Mouse (Mus musculus): ENCODE results near the gene Il2ra. TPM values are rescaled to one million over a fixed set of nuclear protein-coding genes. Genes with fewer than 3 reads are reported as not detected.

Il2ra gene
- not detected in 2 replicates for polyA plus RNA-seq (2014; fragmentation: Nextera tagmentation; extraction: Ambion mirVana)

DNA sequence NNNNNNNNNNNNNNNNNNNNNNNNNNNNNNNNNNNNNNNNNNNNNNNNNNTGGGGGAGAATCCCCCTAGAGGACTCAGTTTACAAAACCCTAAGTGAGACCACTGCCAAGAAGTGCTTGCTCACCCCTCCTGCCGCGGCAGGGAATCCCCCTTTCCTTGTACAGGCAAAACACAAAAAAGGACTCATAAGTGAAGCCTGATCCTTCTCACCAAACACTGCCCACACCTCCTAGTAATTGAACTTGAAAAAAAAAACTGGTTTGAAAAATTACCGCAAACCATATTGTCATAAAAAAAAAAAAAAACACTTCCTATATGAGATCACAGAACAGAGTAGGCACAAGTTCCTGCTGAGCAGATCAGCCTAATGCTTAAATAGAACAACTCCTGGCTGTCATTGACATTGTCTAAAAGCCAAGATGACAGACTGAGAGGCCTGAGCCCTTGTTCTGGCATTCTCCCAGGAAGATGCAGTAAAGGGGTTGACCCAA, at the start of gene Il2ra:
Gene Il2ra, plus strand, starts transcription at position 357 of the 491 bp plus-strand sequence.
- WGBS = 76% methylated on average over 3 of the region's 3 CpGs

DNA sequence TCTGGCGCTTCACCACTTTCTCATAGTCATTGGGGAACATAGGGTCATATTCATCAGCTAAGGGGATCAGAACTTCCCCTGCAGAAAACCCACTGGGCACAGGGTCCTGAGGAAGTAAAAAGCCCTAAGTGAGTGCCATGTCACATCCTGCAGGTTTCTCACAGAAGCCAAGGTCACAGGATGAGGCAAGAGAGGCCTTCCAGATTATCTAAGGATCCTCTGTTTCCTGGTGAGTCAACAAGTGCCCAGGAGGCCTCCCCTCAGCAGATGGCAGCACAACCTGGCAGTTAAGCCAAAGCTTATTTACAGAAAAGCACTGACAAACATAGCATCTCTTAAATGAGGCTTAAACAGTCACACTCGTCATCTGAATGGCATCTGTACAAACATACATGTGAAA, 45.9 kb upstream of the Il2ra start:
- WGBS = 85% methylated on average over 2 of the region's 2 CpGs
- H3K4me2 ChIP-seq (ENCODE audit: low read length) = no peak overlapping the region
- peaks cover 85% of the 10 kb centered on the region for H3K36me3 ChIP-seq (ENCODE audit: control insufficient read depth, insufficient read depth, low read length)
- H3K4me3 ChIP-seq (ENCODE audit: control insufficient read depth in 1 of 2, insufficient read depth in 1 of 2, low read depth in 1 of 2, low read length in 2 of 2) = no peak overlapping the region
- no peak for ATAC-seq (ENCODE audit: insufficient number of reproducible peaks, insufficient read depth, low FRiP score, low read depth)
- H3K9ac ChIP-seq (ENCODE audit: low read length) = no peak overlapping the region
- no peak overlapping the region for H3K27ac ChIP-seq (replicated peaks in 1 of 2; ENCODE audit: control insufficient read depth in 1 of 2, insufficient read depth in 1 of 2, low read depth in 2 of 2, low read length in 2 of 2)
- peaks cover under 1 to 2% of the 10 kb centered on the region in 2 experiments; a peak in 1 of 4 replicates for H3K4me1 ChIP-seq (ENCODE audit: control insufficient read depth in 2 of 2, insufficient read depth in 2 of 2, low read length in 2 of 2)
- no peaks in the 10 kb centered on the region for H3K9me3 ChIP-seq (ENCODE audit: control insufficient read depth, low read length)
- H3K27me3 ChIP-seq (ENCODE audit: control insufficient read depth, insufficient read depth, low read length) = no peaks in the 10 kb centered on the region

More for the DNA sequence above, at the start of gene Il2ra:
- H3K4me2 ChIP-seq (ENCODE audit: low read length) = no peak within 1 kb of the TSS
- no peak within 1 kb of the TSS for H3K27ac ChIP-seq (replicated peaks in 1 of 2; ENCODE audit: control insufficient read depth in 1 of 2, insufficient read depth in 1 of 2, low read depth in 2 of 2, low read length in 2 of 2)
- H3K9ac ChIP-seq (ENCODE audit: low read length) = no peak within 1 kb of the TSS
- H3K4me3 ChIP-seq (ENCODE audit: control insufficient read depth in 1 of 2, insufficient read depth in 1 of 2, low read depth in 1 of 2, low read length in 2 of 2) = no peak within 1 kb of the TSS
- H3K36me3 ChIP-seq (ENCODE audit: control insufficient read depth, insufficient read depth, low read length) = no peaks in the 10 kb centered on the region
- H3K4me1 ChIP-seq (ENCODE audit: control insufficient read depth in 2 of 2, insufficient read depth in 2 of 2, low read length in 2 of 2) = no peaks in the 10 kb centered on the region
- ATAC-seq (ENCODE audit: insufficient number of reproducible peaks, insufficient read depth, low FRiP score, low read depth) = no peak
- H3K9me3 ChIP-seq (ENCODE audit: control insufficient read depth, low read length) = no peaks in the 10 kb centered on the region
- no peaks in the 10 kb centered on the region for H3K27me3 ChIP-seq (ENCODE audit: control insufficient read depth, insufficient read depth, low read length)

DNA sequence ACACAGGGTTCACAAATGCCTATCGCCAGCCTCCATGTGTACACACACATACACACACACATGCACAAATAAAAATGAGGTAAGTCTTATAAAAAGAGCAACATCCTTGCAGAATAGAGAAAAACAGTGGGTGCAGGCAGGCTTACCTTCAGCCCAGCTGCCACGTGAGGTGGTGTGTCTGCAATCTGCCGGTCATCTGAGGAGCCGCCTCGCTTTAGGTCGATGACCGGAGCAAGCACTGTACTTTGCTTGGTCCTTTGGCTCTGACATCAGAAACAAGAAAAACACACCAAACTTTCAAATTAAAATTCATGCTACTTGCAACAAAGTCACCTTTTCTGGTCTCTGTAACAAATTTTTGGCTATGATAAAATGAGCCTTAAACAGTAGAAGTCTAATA, 44.7 kb upstream of the Il2ra start:
- Histone ChIP-seq H3K36me3 (ENCODE audit: control insufficient read depth, insufficient read depth, low read length) (peaks cover 73% of the 10 kb centered on the region), H3K9me3 (ENCODE audit: control insufficient read depth, low read length) (no peaks in the 10 kb centered on the region), H3K27ac (replicated peaks in 1 of 2; ENCODE audit: control insufficient read depth in 1 of 2, insufficient read depth in 1 of 2, low read depth in 2 of 2, low read length in 2 of 2) (no peak overlapping the region), H3K27me3 (ENCODE audit: control insufficient read depth, insufficient read depth, low read length) (no peaks in the 10 kb centered on the region), H3K4me1 (ENCODE audit: control insufficient read depth in 2 of 2, insufficient read depth in 2 of 2, low read length in 2 of 2) (peaks cover 3 to 7% of the 10 kb centered on the region in 2 experiments; a peak in 2 of 4 replicates), H3K9ac (ENCODE audit: low read length) (no peak overlapping the region), H3K4me2 (ENCODE audit: low read length) (no peak overlapping the region), H3K4me3 (ENCODE audit: control insufficient read depth in 1 of 2, insufficient read depth in 1 of 2, low read depth in 1 of 2, low read length in 2 of 2) (no peak overlapping the region)
- 93% methylated on average over 7 of the region's 7 CpGs for WGBS
- ATAC-seq (ENCODE audit: insufficient number of reproducible peaks, insufficient read depth, low FRiP score, low read depth) = no peak

DNA sequence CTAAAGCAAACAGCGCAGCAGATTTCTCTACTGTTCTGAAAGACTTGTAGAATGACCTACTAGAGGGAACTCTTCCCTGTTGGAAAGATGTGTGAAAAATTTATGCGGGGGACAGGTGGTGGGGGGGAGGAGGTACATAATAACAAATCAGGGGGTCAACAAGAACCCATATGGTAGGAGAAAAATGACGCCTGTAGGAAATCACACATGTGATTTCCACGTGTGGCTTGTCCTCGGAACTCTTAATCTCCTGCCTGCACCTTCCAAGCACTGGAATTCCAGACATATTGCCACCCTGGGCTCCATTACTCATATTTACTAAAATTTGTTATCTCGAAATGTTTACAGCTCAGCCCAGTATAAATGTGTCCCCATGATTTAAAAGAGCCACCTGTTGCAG, 40.8 kb upstream of the Il2ra start:
- H3K36me3 ChIP-seq (ENCODE audit: control insufficient read depth, insufficient read depth, low read length) = peaks cover 39% of the 10 kb centered on the region
- no peak for ATAC-seq (ENCODE audit: insufficient number of reproducible peaks, insufficient read depth, low FRiP score, low read depth)
- 75% methylated on average over 6 of the region's 6 CpGs for WGBS

DNA sequence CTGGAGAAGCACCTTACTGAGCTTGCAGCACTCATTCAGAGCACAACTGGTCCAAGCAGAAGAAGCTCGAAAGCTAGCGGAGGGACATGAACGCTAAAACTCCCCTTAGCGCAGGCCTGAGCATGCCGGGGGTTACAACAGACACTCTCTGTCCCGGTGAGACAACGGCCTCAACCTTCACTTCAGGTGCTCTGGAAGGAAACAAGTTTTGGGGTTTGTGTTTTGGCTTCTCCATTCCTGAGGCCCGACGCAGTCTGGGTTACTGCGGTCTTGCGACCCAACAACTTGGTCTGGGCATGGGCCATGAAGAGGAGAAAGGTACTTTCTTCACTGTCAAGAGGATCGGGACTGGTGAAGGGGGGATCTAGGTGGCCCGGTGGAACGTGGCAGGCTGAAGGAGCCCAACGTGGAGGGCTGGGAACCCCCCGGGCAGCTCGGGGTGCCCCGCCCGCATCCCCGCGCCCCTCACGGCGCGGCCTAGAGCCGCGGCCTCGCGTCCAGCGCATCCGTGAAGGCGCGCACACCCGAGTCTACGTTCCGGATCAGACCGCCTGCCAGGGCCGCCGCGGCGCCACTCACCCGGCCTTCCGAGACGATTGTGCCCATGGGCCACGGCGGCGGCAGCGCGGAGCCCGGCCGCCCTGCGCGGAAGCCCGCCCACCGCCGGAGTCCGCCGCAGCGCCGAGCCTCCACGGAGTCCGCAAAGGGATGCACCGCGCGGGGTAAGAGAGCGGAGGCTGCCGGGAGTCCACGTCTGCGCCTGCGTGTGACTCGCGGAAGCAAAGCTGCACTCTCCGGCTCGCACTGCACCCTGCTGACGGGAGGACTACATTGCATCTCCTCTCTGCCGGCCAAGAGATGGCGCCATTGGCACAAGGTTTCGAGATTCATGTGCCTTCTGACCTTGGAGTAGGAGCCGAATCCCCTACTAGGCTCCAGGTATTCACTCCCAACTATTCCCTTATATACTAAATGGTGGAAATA, 39.8 kb upstream of the Il2ra start:
- ATAC-seq (ENCODE audit: insufficient number of reproducible peaks, insufficient read depth, low FRiP score, low read depth) = peak; percentile 96
- H3K9me3 ChIP-seq (ENCODE audit: control insufficient read depth, low read length) = no peaks in the 10 kb centered on the region
- peak overlapping the region; percentile 98 for H3K9ac ChIP-seq (ENCODE audit: low read length)
- H3K4me2 ChIP-seq (ENCODE audit: low read length) = peak overlapping the region; percentile 84
- peaks cover 3 to 7% of the 10 kb centered on the region in 2 experiments; a peak in 2 of 4 replicates for H3K4me1 ChIP-seq (ENCODE audit: control insufficient read depth in 2 of 2, insufficient read depth in 2 of 2, low read length in 2 of 2)
- peaks cover 29% of the 10 kb centered on the region for H3K36me3 ChIP-seq (ENCODE audit: control insufficient read depth, insufficient read depth, low read length)
- H3K27ac ChIP-seq (replicated peaks in 1 of 2; ENCODE audit: control insufficient read depth in 1 of 2, insufficient read depth in 1 of 2, low read depth in 2 of 2, low read length in 2 of 2) = peak overlapping the region; percentile 9 to 62; a peak in 3 of 4 replicates
- H3K27me3 ChIP-seq (ENCODE audit: control insufficient read depth, insufficient read depth, low read length) = no peaks in the 10 kb centered on the region
- WGBS = under 1% methylated on average over 65 of the region's 78 CpGs
- H3K4me3 ChIP-seq (ENCODE audit: control insufficient read depth in 1 of 2, insufficient read depth in 1 of 2, low read depth in 1 of 2, low read length in 2 of 2) = peak overlapping the region; percentile 87 to 97

More for the DNA sequence above, 40.8 kb upstream of the Il2ra start:
- Histone ChIP-seq H3K9me3 (ENCODE audit: control insufficient read depth, low read length) (no peaks in the 10 kb centered on the region), H3K27me3 (ENCODE audit: control insufficient read depth, insufficient read depth, low read length) (no peaks in the 10 kb centered on the region), H3K27ac (replicated peaks in 1 of 2; ENCODE audit: control insufficient read depth in 1 of 2, insufficient read depth in 1 of 2, low read depth in 2 of 2, low read length in 2 of 2) (no peak overlapping the region), H3K4me2 (ENCODE audit: low read length) (peak overlapping the region; percentile 84), H3K9ac (ENCODE audit: low read length) (peak overlapping the region; percentile 98), H3K4me1 (ENCODE audit: control insufficient read depth in 2 of 2, insufficient read depth in 2 of 2, low read length in 2 of 2) (peaks cover 3 to 7% of the 10 kb centered on the region in 2 experiments; a peak in 2 of 4 replicates), H3K4me3 (ENCODE audit: control insufficient read depth in 1 of 2, insufficient read depth in 1 of 2, low read depth in 1 of 2, low read length in 2 of 2) (peak overlapping the region; percentile 87 to 97; a peak in 3 of 4 replicates)

DNA sequence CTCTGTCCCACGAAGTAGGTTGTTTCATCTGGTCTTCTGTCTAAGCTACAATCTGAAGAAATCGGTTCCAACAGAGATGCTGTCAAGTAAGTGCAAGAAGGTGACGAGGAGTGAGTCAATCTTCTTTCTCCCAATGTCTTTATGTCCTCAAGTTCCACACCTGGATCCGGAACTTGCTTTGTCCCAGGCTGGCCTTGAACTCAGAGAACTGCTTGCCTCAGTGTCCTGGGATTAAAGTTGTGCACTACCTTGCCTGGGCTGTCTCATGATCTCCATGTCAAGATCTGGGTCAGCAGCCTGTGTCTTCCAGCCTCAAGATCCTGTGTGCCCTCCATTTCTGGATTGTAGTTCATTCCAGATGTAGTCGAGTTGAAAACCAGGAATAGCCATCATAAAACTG, 38.6 kb upstream of the Il2ra start, which contains the start of gene Rbm17:
Gene Rbm17, minus strand, starts transcription at position 101 of the 400 bp plus-strand sequence.
- Histone ChIP-seq H3K36me3 (ENCODE audit: control insufficient read depth, insufficient read depth, low read length) (peaks cover 17% of the 10 kb centered on the region), H3K9me3 (ENCODE audit: control insufficient read depth, low read length) (no peaks in the 10 kb centered on the region), H3K27me3 (ENCODE audit: control insufficient read depth, insufficient read depth, low read length) (no peaks in the 10 kb centered on the region), H3K4me3 (ENCODE audit: control insufficient read depth in 1 of 2, insufficient read depth in 1 of 2, low read depth in 1 of 2, low read length in 2 of 2) (peak within 1 kb of the TSS; percentile 87 to 97), H3K4me2 (ENCODE audit: low read length) (peak within 1 kb of the TSS; percentile 84), H3K4me1 (ENCODE audit: control insufficient read depth in 2 of 2, insufficient read depth in 2 of 2, low read length in 2 of 2) (peaks cover 3 to 7% of the 10 kb centered on the region in 2 experiments; a peak in 2 of 4 replicates), H3K9ac (ENCODE audit: low read length) (peak within 1 kb of the TSS; percentile 98), H3K27ac (replicated peaks in 1 of 2; ENCODE audit: control insufficient read depth in 1 of 2, insufficient read depth in 1 of 2, low read depth in 2 of 2, low read length in 2 of 2) (peak within 1 kb of the TSS; percentile 9 to 62; a peak in 3 of 4 replicates)
- no peak for ATAC-seq (ENCODE audit: insufficient number of reproducible peaks, insufficient read depth, low FRiP score, low read depth)
- 83% methylated on average over 5 of the region's 5 CpGs for WGBS

DNA sequence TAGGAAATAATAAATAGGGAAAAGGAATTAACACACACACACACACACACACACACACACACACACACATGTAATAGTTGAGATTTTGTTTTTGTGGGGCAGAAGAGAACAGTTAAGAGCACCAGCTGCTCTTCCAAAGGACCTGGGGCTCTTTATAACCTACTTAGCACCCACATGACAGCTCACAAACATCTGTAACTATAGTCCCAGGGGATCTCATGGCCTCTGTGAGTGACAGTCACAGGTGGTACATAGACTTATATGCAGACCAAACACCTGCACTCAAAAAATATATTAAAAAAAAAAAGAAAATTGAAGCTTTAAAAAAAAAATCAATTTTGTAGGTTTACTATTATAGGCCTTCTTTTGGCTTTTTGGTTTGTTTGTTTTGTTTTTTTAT, 37.7 kb upstream of the Il2ra start:
- H3K27ac ChIP-seq (replicated peaks in 1 of 2; ENCODE audit: control insufficient read depth in 1 of 2, insufficient read depth in 1 of 2, low read depth in 2 of 2, low read length in 2 of 2) = no peak overlapping the region
- no peak overlapping the region for H3K4me3 ChIP-seq (ENCODE audit: control insufficient read depth in 1 of 2, insufficient read depth in 1 of 2, low read depth in 1 of 2, low read length in 2 of 2)
- H3K27me3 ChIP-seq (ENCODE audit: control insufficient read depth, insufficient read depth, low read length) = no peaks in the 10 kb centered on the region
- H3K36me3 ChIP-seq (ENCODE audit: control insufficient read depth, insufficient read depth, low read length) = peaks cover 8% of the 10 kb centered on the region
- no peaks in the 10 kb centered on the region for H3K9me3 ChIP-seq (ENCODE audit: control insufficient read depth, low read length)
- no peak overlapping the region for H3K4me2 ChIP-seq (ENCODE audit: low read length)
- no peak for ATAC-seq (ENCODE audit: insufficient number of reproducible peaks, insufficient read depth, low FRiP score, low read depth)
- H3K9ac ChIP-seq (ENCODE audit: low read length) = no peak overlapping the region
- peaks cover 3 to 7% of the 10 kb centered on the region in 2 experiments; a peak in 2 of 4 replicates for H3K4me1 ChIP-seq (ENCODE audit: control insufficient read depth in 2 of 2, insufficient read depth in 2 of 2, low read length in 2 of 2)
